Mouse (Mus musculus) stomach, embryonic 16.5 days (tissue): ENCODE data around the gene Pcbd2. TPM values are rescaled to one million over a fixed set of nuclear protein-coding genes. Genes with fewer than 3 reads are reported as not detected.

Experiments used
- ATAC-seq: fragments of 200-750 bp; cut with Nextera tagmentation; 2 replicates; pipeline ENCODE4 v1.8.0; 2017; ENCODE audit warnings: moderate number of reproducible peaks, moderate TSS enrichment; ENCODE audit not compliant: insufficient read depth, low FRiP score
- H3K27ac ChIP-seq: fragments of 300-500 bp; sonication (generic); 2 replicates; pipeline ENCODE4 v1.5.1; 2014; ENCODE audit warnings: low read length
- H3K27me3 ChIP-seq: fragments of 300-500 bp; sonication (generic); 2 replicates; pipeline ENCODE4 v1.6.1; 2014; ENCODE audit warnings: low read length, control low read depth, mixed read lengths; ENCODE audit not compliant: control insufficient read depth, insufficient read depth
- H3K36me3 ChIP-seq: fragments of 300-500 bp; sonication (generic); 2 replicates; pipeline ENCODE4 v1.6.1; 2014; ENCODE audit warnings: low read length; ENCODE audit not compliant: control insufficient read depth, insufficient read depth
- H3K4me1 ChIP-seq: fragments of 300-500 bp; sonication (generic); 2 replicates; pipeline ENCODE4 v1.6.1; 2014; ENCODE audit warnings: low read length, control low read depth, mixed read lengths; ENCODE audit not compliant: control insufficient read depth, insufficient read depth
- H3K4me2 ChIP-seq: fragments of 300-500 bp; sonication (generic); 2 replicates; pipeline ENCODE4 v1.6.1; 2014; ENCODE audit warnings: low read depth, low read length, mixed read lengths
- H3K4me3 ChIP-seq: fragments of 300-500 bp; sonication (generic); replicated peaks from 2 replicates; pipeline ENCODE4 v1.5.1; 2014; ENCODE audit warnings: mild to moderate bottlenecking, low read length
- H3K9ac ChIP-seq: fragments of 300-500 bp; sonication (generic); 2 replicates; pipeline ENCODE4 v1.6.1; 2014; ENCODE audit warnings: low read length
- H3K9me3 ChIP-seq: fragments of 300-500 bp; sonication (generic); replicated peaks from 2 replicates; pipeline ENCODE4 v1.6.1; 2016; ENCODE audit warnings: low read length, control low read depth; ENCODE audit not compliant: control insufficient read depth
- WGBS: fragments of 180-500 bp; shearing (Covaris S2); extraction: QIAGEN DNeasy Blood & Tissue Kit; methylation state at CpG from one replicate; pipeline ENCODE4 v1.1.7; 2014; 5-methylcytosine and 5-hydroxymethylcytosine counted together
- polyA plus RNA-seq: library from polyadenylated mRNA; unstranded; fragments of >200 nt; fragmentation: Nextera tagmentation; extraction: Ambion mirVana; gene quantifications from 2 replicates; pipeline ENCODE4 v1.2.1, GENCODE M21; 2015

Pcbd2 gene
- polyA plus RNA-seq, 1 experiment from 2014 or later, result 72.1 TPM

DNA sequence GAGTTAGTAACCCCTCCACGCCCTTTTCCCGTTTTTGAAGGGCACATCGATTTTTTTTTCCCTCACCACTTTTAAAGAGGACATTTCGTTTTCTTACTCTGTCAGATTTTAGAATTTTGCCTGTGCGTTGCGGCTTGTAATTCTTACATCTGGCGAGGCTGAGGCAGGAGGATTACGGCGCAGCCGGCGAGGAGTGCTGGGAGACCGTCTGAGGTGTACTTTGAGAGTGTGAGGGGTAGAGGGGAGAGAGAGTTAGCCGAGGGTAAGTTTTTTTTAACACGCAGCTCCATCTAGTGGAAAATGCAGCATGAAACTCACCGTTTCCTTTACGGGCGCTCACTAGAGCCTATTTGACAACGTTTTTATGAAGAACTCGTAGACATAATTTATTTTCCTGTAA is 671 bp downstream of the Pcbd2 start:
- Histone ChIP-seq H3K9ac (peak overlapping the region; percentile 88), H3K27ac (peak overlapping the region; percentile 99), H3K27me3 (no peaks in the 10 kb centered on the region), H3K4me2 (peak overlapping the region; percentile 71), H3K4me1 (no peaks in the 10 kb centered on the region), H3K36me3 (no peaks in the 10 kb centered on the region), H3K9me3 (no peaks in the 10 kb centered on the region), H3K4me3 (peak overlapping the region; percentile 68)
- peak; percentile 76 for ATAC-seq
- WGBS, result 1% methylated on average over 19 of the region's 19 CpGs

GRCm38 (mm10) chr13:55730716-55731115 is 3.5 kb downstream of the Pcbd2 start:
- H3K36me3 ChIP-seq, result no peaks in the 10 kb centered on the region
- no peak overlapping the region for H3K4me2 ChIP-seq
- H3K4me3 ChIP-seq, result no peak overlapping the region
- H3K27ac ChIP-seq, result no peak overlapping the region
- H3K4me1 ChIP-seq, result no peaks in the 10 kb centered on the region; the same call in 1 of the 2 replicates
- 86% methylated on average over 7 of the region's 7 CpGs for WGBS
- no peaks in the 10 kb centered on the region for H3K9me3 ChIP-seq
- no peaks in the 10 kb centered on the region for H3K27me3 ChIP-seq
- H3K9ac ChIP-seq, result no peak overlapping the region
- ATAC-seq, result no peak

- Histone ChIP-seq H3K9ac (no peak overlapping the region), H3K36me3 (no peaks in the 10 kb centered on the region), H3K9me3 (no peaks in the 10 kb centered on the region), H3K27ac (no peak overlapping the region), H3K4me3 (no peak overlapping the region), H3K4me1 (no peaks in the 10 kb centered on the region; the same call in 1 of the 2 replicates), H3K4me2 (no peak overlapping the region), H3K27me3 (no peaks in the 10 kb centered on the region)
- 84% methylated on average over 2 of the region's 2 CpGs for WGBS
- ATAC-seq, result no peak
Measured at GRCm38 (mm10) chr13:55732121-55732520, 5.0 kb downstream of the Pcbd2 start.

GRCm38 (mm10) chr13:55733628-55734502 is 6.7 kb downstream of the Pcbd2 start:
- peak overlapping the region; percentile 55 for H3K27ac ChIP-seq
- H3K27me3 ChIP-seq, result no peaks in the 10 kb centered on the region
- no peaks in the 10 kb centered on the region for H3K9me3 ChIP-seq
- peak overlapping the region; percentile 43 for H3K4me2 ChIP-seq
- no peaks in the 10 kb centered on the region; the same call in 1 of the 2 replicates for H3K4me1 ChIP-seq
- no peak overlapping the region for H3K4me3 ChIP-seq
- H3K9ac ChIP-seq, result peak overlapping the region; percentile 20
- ATAC-seq, result peak; percentile 87; the same call in 1 of the 2 replicates
- H3K36me3 ChIP-seq, result no peaks in the 10 kb centered on the region
- 66% methylated on average over 22 of the region's 22 CpGs for WGBS

DNA sequence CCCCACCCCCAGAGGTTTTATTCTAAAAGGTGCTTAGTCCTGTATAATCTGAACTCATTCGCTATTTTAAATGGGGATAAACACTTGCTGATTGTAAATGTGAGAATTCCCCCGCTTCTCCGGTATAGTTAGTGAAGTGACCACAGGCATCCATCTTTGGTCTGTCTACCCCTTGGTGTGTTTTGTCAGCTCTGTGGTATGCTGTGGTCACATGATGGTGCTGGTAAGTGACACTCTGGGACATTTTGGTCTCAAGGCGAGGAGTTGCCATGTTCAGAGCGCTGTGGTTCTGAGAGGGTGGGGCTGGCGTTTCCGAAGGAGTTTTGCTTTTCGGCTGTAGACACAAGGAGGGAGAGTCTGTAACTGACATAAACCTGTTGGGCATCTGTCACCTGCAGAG is 10.7 kb downstream of the Pcbd2 start:
- Histone ChIP-seq H3K27me3 (no peaks in the 10 kb centered on the region), H3K9me3 (no peaks in the 10 kb centered on the region), H3K27ac (no peak overlapping the region), H3K4me3 (no peak overlapping the region), H3K4me2 (no peak overlapping the region), H3K4me1 (no peaks in the 10 kb centered on the region; the same call in 1 of the 2 replicates), H3K36me3 (no peaks in the 10 kb centered on the region), H3K9ac (no peak overlapping the region)
- WGBS, result 86% methylated on average over 8 of the region's 8 CpGs
- no peak for ATAC-seq

DNA sequence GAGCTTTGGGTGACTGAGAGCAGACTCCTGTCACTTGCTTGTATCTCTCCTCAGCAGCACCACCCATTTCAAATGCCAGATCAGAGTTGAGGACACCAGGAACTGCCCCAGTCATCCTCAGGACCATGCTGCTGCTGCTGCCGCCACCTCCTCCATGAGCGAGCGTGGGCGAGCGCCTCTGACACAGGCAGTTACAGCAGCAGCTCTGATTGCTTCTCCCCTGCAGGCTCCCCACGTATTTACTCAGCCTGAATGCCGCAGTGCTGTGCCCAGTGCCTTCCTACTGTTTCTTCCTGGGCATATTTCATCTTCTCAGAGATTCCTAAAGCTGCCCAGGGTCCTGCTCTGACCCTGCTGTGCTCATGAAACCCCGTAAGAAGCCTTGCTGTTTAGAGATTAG is 15.1 kb downstream of the Pcbd2 start:
- Histone ChIP-seq H3K4me3 (no peak overlapping the region), H3K27me3 (no peaks in the 10 kb centered on the region), H3K4me2 (no peak overlapping the region), H3K9ac (no peak overlapping the region), H3K27ac (no peak overlapping the region), H3K9me3 (no peaks in the 10 kb centered on the region), H3K36me3 (no peaks in the 10 kb centered on the region), H3K4me1 (no peaks in the 10 kb centered on the region)
- WGBS, result 61% methylated on average over 8 of the region's 8 CpGs
- no peak for ATAC-seq

DNA sequence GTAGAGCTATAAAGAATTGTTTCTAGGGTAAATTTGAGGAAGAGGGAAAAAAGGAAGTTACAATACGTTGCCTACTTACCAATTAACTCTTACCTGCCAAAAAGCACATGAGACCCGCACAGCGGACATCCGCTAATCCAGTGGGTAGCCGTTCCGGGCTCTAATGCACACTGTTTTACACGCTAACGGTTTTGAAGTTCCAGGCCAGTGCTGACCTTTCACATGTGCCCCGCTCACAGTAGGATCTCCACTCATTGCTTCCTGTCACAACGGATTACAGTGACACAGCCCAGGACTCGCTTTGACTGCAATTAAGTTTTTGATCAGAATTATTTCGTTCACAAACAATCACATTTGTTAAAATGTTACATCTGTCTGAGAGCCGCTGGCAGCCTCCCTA is 27.2 kb downstream of the Pcbd2 start:
- Histone ChIP-seq H3K27ac (peak overlapping the region; percentile 25; the same call in 1 of the 2 replicates), H3K9me3 (no peaks in the 10 kb centered on the region), H3K4me1 (peaks cover 11% of the 10 kb centered on the region; the same call in 1 of the 2 replicates), H3K4me2 (no peak overlapping the region), H3K4me3 (no peak overlapping the region), H3K9ac (no peak overlapping the region), H3K27me3 (no peaks in the 10 kb centered on the region), H3K36me3 (no peaks in the 10 kb centered on the region)
- no peak for ATAC-seq
- WGBS, result 46% methylated on average over 13 of the region's 13 CpGs

- H3K4me3 ChIP-seq, result peak overlapping the region; percentile 2; the same call in 1 of the 2 replicates
- H3K27me3 ChIP-seq, result no peaks in the 10 kb centered on the region
- no peaks in the 10 kb centered on the region for H3K9me3 ChIP-seq
- ATAC-seq, result peak; percentile 65
- H3K9ac ChIP-seq, result peak overlapping the region; percentile 48
- peaks cover 8% of the 10 kb centered on the region; the same call in 1 of the 2 replicates for H3K4me1 ChIP-seq
- H3K4me2 ChIP-seq, result peak overlapping the region; percentile 35
- no peaks in the 10 kb centered on the region for H3K36me3 ChIP-seq
- H3K27ac ChIP-seq, result peak overlapping the region; percentile 28
- 29% methylated on average over 8 of the region's 8 CpGs for WGBS
Measured at GRCm38 (mm10) chr13:55756789-55757188, 29.6 kb downstream of the Pcbd2 start.

DNA sequence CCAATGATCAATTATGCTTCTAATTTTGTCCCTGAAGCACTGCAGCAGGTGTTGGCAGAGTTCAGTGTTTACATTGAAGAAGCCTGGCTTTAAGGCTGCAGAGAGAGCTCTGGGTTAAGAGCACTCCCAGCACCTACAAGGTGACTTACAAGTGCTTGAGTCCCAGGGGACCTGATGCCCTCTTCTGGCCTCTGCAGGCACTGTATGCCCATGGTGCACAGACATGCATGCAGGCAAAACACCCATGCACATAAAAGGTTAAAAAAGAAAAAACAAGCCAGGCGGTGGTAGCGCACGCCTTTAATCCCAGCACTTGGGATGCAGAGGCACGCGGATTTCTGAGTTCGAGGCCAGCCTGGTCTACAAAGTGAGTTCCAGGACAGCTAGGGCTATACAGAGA is 30.5 kb downstream of the Pcbd2 start:
- Histone ChIP-seq H3K9me3 (no peaks in the 10 kb centered on the region), H3K4me2 (0 out of 2 replicates have a peak overlapping the region, but pooled peaks have one; percentile 35), H3K4me1 (peaks cover 8% of the 10 kb centered on the region; the same call in 1 of the 2 replicates), H3K27me3 (no peaks in the 10 kb centered on the region), H3K27ac (no peak overlapping the region), H3K9ac (no peak overlapping the region), H3K36me3 (no peaks in the 10 kb centered on the region), H3K4me3 (no peak overlapping the region)
- no peak; the same call in 1 of the 2 replicates for ATAC-seq
- WGBS, result 80% methylated on average over 6 of the region's 6 CpGs
